Mouse (Mus musculus) liver, adult 2 months (tissue): Measurements from ENCODE around the gene March8.

Source experiments
- CTCF ChIP-seq: fragments of 200-500 bp; IDR thresholded peaks from 2 replicates; pipeline ENCODE4 v1.5.1; 2011; ENCODE audit warnings: low read depth, low read length, control low read depth
- POLR2A ChIP-seq: fragments of 200-500 bp; IDR thresholded peaks from 2 replicates; pipeline ENCODE4 v1.6.1; 2011; ENCODE audit warnings: low read length, control low read depth; ENCODE audit not compliant: insufficient read depth; ENCODE audit errors: extremely low read depth

GRCm38 (mm10) chr6:116438864-116439263, 101.0 kb downstream of the March8 start:
- no peak for TF ChIP-seq POLR2A
- TF ChIP-seq CTCF = no peak
